Mouse (Mus musculus) liver, embryonic 13.5 days (tissue): ENCODE measurements at regions not wholly inside any gene's neighbourhood (a gene's known extent, or its start where the extent isn't known, plus 50 kb on each side); places are given as distances from the start of the nearest gene placed in this dataset.

Source experiments
- ATAC-seq: fragments of 200-750 bp; cut with Nextera tagmentation; 2 replicates; pipeline ENCODE4 v1.8.0; 2017; ENCODE audit warnings: low read depth, mild to moderate bottlenecking, moderate number of reproducible peaks, moderate library complexity
- DNase-seq: peaks from one replicate; pipeline ENCODE4 v3.0.0; 2022
- H3K27ac ChIP-seq: fragments of 300-500 bp; sonication (generic); 2 replicates; pipeline ENCODE4 v1.5.1; 2015; ENCODE audit warnings: moderate library complexity, mild to moderate bottlenecking, inconsistent platforms
- H3K27me3 ChIP-seq: fragments of 300-500 bp; sonication (generic); 2 replicates; pipeline ENCODE4 v1.6.1; 2015; ENCODE audit warnings: mild to moderate bottlenecking, inconsistent platforms
- H3K36me3 ChIP-seq: fragments of 300-500 bp; sonication (generic); 2 replicates; pipeline ENCODE4 v1.6.1; 2015; ENCODE audit warnings: mild to moderate bottlenecking, inconsistent platforms
- H3K4me1 ChIP-seq: fragments of 300-500 bp; sonication (generic); replicated peaks from 2 replicates; pipeline ENCODE4 v1.6.1; 2015; ENCODE audit warnings: inconsistent platforms
- H3K4me2 ChIP-seq: fragments of 300-500 bp; sonication (generic); 2 replicates; pipeline ENCODE4 v1.6.1; 2015; ENCODE audit warnings: inconsistent platforms, mild to moderate bottlenecking, moderate library complexity
- H3K4me3 ChIP-seq: fragments of 300-500 bp; sonication (generic); replicated peaks from 2 replicates; pipeline ENCODE4 v1.5.1; 2015; ENCODE audit warnings: mild to moderate bottlenecking, inconsistent platforms
- H3K9ac ChIP-seq: fragments of 300-500 bp; sonication (generic); 2 replicates; pipeline ENCODE4 v1.6.1; 2015; ENCODE audit warnings: mild to moderate bottlenecking, inconsistent platforms
- H3K9me3 ChIP-seq: fragments of 300-500 bp; sonication (generic); replicated peaks from 2 replicates; pipeline ENCODE4 v1.6.1; 2016; ENCODE audit warnings: inconsistent platforms
- WGBS: fragments of 180-500 bp; shearing (Covaris S2); methylation state at CpG from one replicate; pipeline ENCODE4 v1.1.7; 2015; ENCODE audit not compliant: insufficient replicate concordance; 5-methylcytosine and 5-hydroxymethylcytosine counted together

GRCm38 (mm10) chr12:32615000-32615399 is 204.3 kb upstream of the Nampt start:
- 49% methylated on average over 3 of the region's 3 CpGs for WGBS
- Histone ChIP-seq H3K36me3 (no peaks in the 10 kb centered on the region), H3K4me1 (no peaks in the 10 kb centered on the region), H3K9me3 (no peaks in the 10 kb centered on the region), H3K4me3 (no peak overlapping the region), H3K4me2 (no peak overlapping the region), H3K27ac (no peak overlapping the region), H3K9ac (no peak overlapping the region), H3K27me3 (no peaks in the 10 kb centered on the region)
- ATAC-seq, result no peak
- no peak for DNase-seq

- Histone ChIP-seq H3K4me1 (no peaks in the 10 kb centered on the region), H3K4me3 (no peak overlapping the region), H3K9me3 (no peaks in the 10 kb centered on the region), H3K27ac (no peak overlapping the region), H3K4me2 (no peak overlapping the region), H3K9ac (no peak overlapping the region), H3K27me3 (no peaks in the 10 kb centered on the region), H3K36me3 (no peaks in the 10 kb centered on the region)
- DNase-seq (no peak), ATAC-seq (no peak)
- WGBS, result 74% methylated on average over 5 of the region's 5 CpGs
Observed at GRCm38 (mm10) chr12:32616086-32616485, 203.3 kb upstream of the Nampt start.

GRCm38 (mm10) chr12:32617031-32617430 is 202.3 kb upstream of the Nampt start:
- Histone ChIP-seq H3K36me3 (no peaks in the 10 kb centered on the region), H3K27ac (no peak overlapping the region), H3K9ac (no peak overlapping the region), H3K4me2 (no peak overlapping the region), H3K27me3 (no peaks in the 10 kb centered on the region), H3K9me3 (no peaks in the 10 kb centered on the region), H3K4me3 (no peak overlapping the region), H3K4me1 (no peaks in the 10 kb centered on the region)
- ATAC-seq, result no peak
- whole genome bisulfite sequencing, result 55% methylated on average over 1 of the region's 1 CpGs
- no peak for DNase-seq

- no peak for ATAC-seq
- H3K27me3 ChIP-seq, result no peaks in the 10 kb centered on the region
- 49% methylated on average over 4 of the region's 4 CpGs for WGBS
- H3K9me3 ChIP-seq, result no peaks in the 10 kb centered on the region
- H3K36me3 ChIP-seq, result no peaks in the 10 kb centered on the region
- DNase-seq, result no peak
- no peak overlapping the region for H3K9ac ChIP-seq
- no peak overlapping the region for H3K4me2 ChIP-seq
- no peak overlapping the region for H3K4me3 ChIP-seq
- H3K27ac ChIP-seq, result no peak overlapping the region
- no peaks in the 10 kb centered on the region for H3K4me1 ChIP-seq
Observed at GRCm38 (mm10) chr12:32619830-32620229, 199.5 kb upstream of the Nampt start.

- H3K27me3 ChIP-seq, result no peaks in the 10 kb centered on the region
- ATAC-seq (no peak), DNase-seq (no peak)
- H3K27ac ChIP-seq, result no peak overlapping the region
- no peak overlapping the region for H3K4me3 ChIP-seq
- no peaks in the 10 kb centered on the region for H3K36me3 ChIP-seq
- H3K4me1 ChIP-seq, result no peaks in the 10 kb centered on the region
- H3K4me2 ChIP-seq, result no peak overlapping the region
- no peaks in the 10 kb centered on the region for H3K9me3 ChIP-seq
- WGBS, result 67% methylated on average over 5 of the region's 5 CpGs
- no peak overlapping the region for H3K9ac ChIP-seq
Observed at GRCm38 (mm10) chr12:32621739-32622138, 197.6 kb upstream of the Nampt start.

GRCm38 (mm10) chr12:32628552-32628951 is 190.8 kb upstream of the Nampt start:
- H3K27ac ChIP-seq, result no peak overlapping the region
- ATAC-seq, result no peak
- 58% methylated on average over 1 of the region's 1 CpGs for WGBS

GRCm38 (mm10) chr12:32632935-32633334 is 186.4 kb upstream of the Nampt start:
- WGBS, result 44% methylated on average over 3 of the region's 3 CpGs

More at GRCm38 (mm10) chr12:32628552-32628951, 190.8 kb upstream of the Nampt start:
- Histone ChIP-seq H3K9me3 (no peaks in the 10 kb centered on the region), H3K4me1 (no peaks in the 10 kb centered on the region), H3K27me3 (no peaks in the 10 kb centered on the region), H3K4me2 (no peak overlapping the region), H3K4me3 (no peak overlapping the region), H3K9ac (no peak overlapping the region), H3K36me3 (no peaks in the 10 kb centered on the region)
- no peak for DNase-seq

GRCm38 (mm10) chr12:32635055-32635454 is 184.3 kb upstream of the Nampt start:
- H3K4me2 ChIP-seq, result no peak overlapping the region
- no peaks in the 10 kb centered on the region for H3K4me1 ChIP-seq
- no peaks in the 10 kb centered on the region for H3K36me3 ChIP-seq
- WGBS, result 38% methylated on average over 5 of the region's 5 CpGs
- DNase-seq (no peak), ATAC-seq (no peak)
- no peak overlapping the region for H3K9ac ChIP-seq
- no peak overlapping the region for H3K27ac ChIP-seq
- no peak overlapping the region for H3K4me3 ChIP-seq
- no peaks in the 10 kb centered on the region for H3K27me3 ChIP-seq
- no peaks in the 10 kb centered on the region for H3K9me3 ChIP-seq

More at GRCm38 (mm10) chr12:32632935-32633334, 186.4 kb upstream of the Nampt start:
- H3K4me1 ChIP-seq, result no peaks in the 10 kb centered on the region
- H3K9ac ChIP-seq, result no peak overlapping the region
- no peak overlapping the region for H3K4me3 ChIP-seq
- no peak for ATAC-seq
- no peaks in the 10 kb centered on the region for H3K9me3 ChIP-seq
- DNase-seq, result no peak
- H3K27ac ChIP-seq, result no peak overlapping the region
- no peak overlapping the region for H3K4me2 ChIP-seq
- H3K27me3 ChIP-seq, result no peaks in the 10 kb centered on the region
- H3K36me3 ChIP-seq, result no peaks in the 10 kb centered on the region

GRCm38 (mm10) chr12:32637400-32638100 is 181.8 kb upstream of the Nampt start:
- Histone ChIP-seq H3K4me3 (no peak overlapping the region), H3K4me1 (no peaks in the 10 kb centered on the region), H3K27ac (no peak overlapping the region), H3K9ac (no peak overlapping the region), H3K27me3 (no peaks in the 10 kb centered on the region), H3K4me2 (no peak overlapping the region), H3K9me3 (no peaks in the 10 kb centered on the region), H3K36me3 (no peaks in the 10 kb centered on the region)
- peak; percentile 1 for DNase-seq
- no peak for ATAC-seq
- WGBS, result 3% methylated on average over 8 of the region's 8 CpGs

GRCm38 (mm10) chr12:32640591-32640990 is 178.8 kb upstream of the Nampt start:
- H3K4me2 ChIP-seq, result no peak overlapping the region
- 51% methylated on average over 2 of the region's 2 CpGs for WGBS
- ATAC-seq, result no peak
- H3K4me1 ChIP-seq, result no peaks in the 10 kb centered on the region
- H3K36me3 ChIP-seq, result no peaks in the 10 kb centered on the region
- H3K27ac ChIP-seq, result no peak overlapping the region
- H3K4me3 ChIP-seq, result no peak overlapping the region
- H3K27me3 ChIP-seq, result no peaks in the 10 kb centered on the region
- H3K9ac ChIP-seq, result no peak overlapping the region
- DNase-seq, result no peak
- no peaks in the 10 kb centered on the region for H3K9me3 ChIP-seq

GRCm38 (mm10) chr12:32642493-32642892 is 176.9 kb upstream of the Nampt start:
- 48% methylated on average over 1 of the region's 1 CpGs for WGBS
- Histone ChIP-seq H3K4me2 (no peak overlapping the region), H3K27me3 (no peaks in the 10 kb centered on the region), H3K9ac (no peak overlapping the region), H3K27ac (no peak overlapping the region), H3K9me3 (no peaks in the 10 kb centered on the region), H3K4me1 (no peaks in the 10 kb centered on the region), H3K36me3 (no peaks in the 10 kb centered on the region), H3K4me3 (no peak overlapping the region)
- no peak for ATAC-seq
- DNase-seq, result no peak

- WGBS, result 71% methylated on average over 1 of the region's 1 CpGs
- Histone ChIP-seq H3K9ac (no peak overlapping the region), H3K4me2 (no peak overlapping the region), H3K27me3 (no peaks in the 10 kb centered on the region), H3K4me3 (no peak overlapping the region), H3K4me1 (no peaks in the 10 kb centered on the region), H3K9me3 (no peaks in the 10 kb centered on the region), H3K36me3 (no peaks in the 10 kb centered on the region), H3K27ac (no peak overlapping the region)
- DNase-seq (no peak), ATAC-seq (no peak)
Observed at GRCm38 (mm10) chr12:32653096-32653495, 166.2 kb upstream of the Nampt start.
